Mouse (Mus musculus) heart, embryonic 10.5 days (tissue): Measurements from ENCODE around the gene Phospho1. TPM values are rescaled to one million over a fixed set of nuclear protein-coding genes. Genes with fewer than 3 reads are reported as not detected.

ENCODE experiments used
- DNase-seq: peaks from one replicate; pipeline ENCODE4 v3.0.0-alpha.2; 2017; ENCODE audit warnings: low spot score
- H3K27ac ChIP-seq: fragments of 300-500 bp; sonication (generic); 2 replicates; pipeline ENCODE4 v1.5.1; 2016; ENCODE audit warnings: mild to moderate bottlenecking
- H3K27me3 ChIP-seq: fragments of 300-500 bp; sonication (generic); 2 replicates; pipeline ENCODE4 v1.6.1; 2016; ENCODE audit warnings: mild to moderate bottlenecking; ENCODE audit not compliant: poor library complexity, insufficient read depth, severe bottlenecking
- H3K36me3 ChIP-seq: fragments of 300-500 bp; sonication (generic); 2 replicates; pipeline ENCODE4 v1.6.1; 2016; ENCODE audit warnings: mild to moderate bottlenecking, moderate library complexity
- H3K4me1 ChIP-seq: fragments of 300-500 bp; sonication (generic); 2 replicates; pipeline ENCODE4 v1.6.1; 2016; ENCODE audit warnings: mild to moderate bottlenecking
- H3K4me3 ChIP-seq: fragments of 300-500 bp; sonication (generic); 2 replicates; pipeline ENCODE4 v1.5.1; 2016; ENCODE audit warnings: mild to moderate bottlenecking, moderate library complexity
- H3K9me3 ChIP-seq: fragments of 300-500 bp; sonication (generic); 2 replicates; pipeline ENCODE4 v1.6.1; 2016; ENCODE audit warnings: mild to moderate bottlenecking, moderate library complexity
- WGBS: fragments of 180-500 bp; shearing (Covaris S2); methylation state at CpG from one replicate; pipeline ENCODE4 v1.1.7; 2016; 5-methylcytosine and 5-hydroxymethylcytosine counted together
- polyA plus RNA-seq: library from polyadenylated mRNA; unstranded; fragments of >200 nt; fragmentation: Nextera tagmentation; extraction: Ambion mirVana; gene quantifications from 2 replicates; pipeline ENCODE4 v1.2.1, GENCODE M21; 2016

Phospho1 gene
- polyA plus RNA-seq, 1 experiment from 2014 or later: 0.31 TPM

GRCm38 (mm10) chr11:95838999-95839868, 14.9 kb downstream of the Phospho1 start:
- peak overlapping the region; percentile 56 for H3K4me3 ChIP-seq
- no peak for DNase-seq
- peaks cover 65% of the 10 kb centered on the region for H3K4me1 ChIP-seq
- H3K36me3 ChIP-seq: peaks cover 4% of the 10 kb centered on the region; the same call in 1 of the 2 replicates
- H3K27me3 ChIP-seq: peaks cover 60% of the 10 kb centered on the region
- H3K27ac ChIP-seq: peak overlapping the region; percentile 4; the same call in 1 of the 2 replicates
- 63% methylated on average over 8 of the region's 8 CpGs for WGBS
- H3K9me3 ChIP-seq: no peaks in the 10 kb centered on the region

- Histone ChIP-seq H3K27ac (peak overlapping the region; percentile 63), H3K9me3 (no peaks in the 10 kb centered on the region), H3K27me3 (peaks cover 44% of the 10 kb centered on the region), H3K4me3 (peak overlapping the region; percentile 56), H3K4me1 (peaks cover 53% of the 10 kb centered on the region), H3K36me3 (peaks cover 4% of the 10 kb centered on the region; the same call in 1 of the 2 replicates)
- WGBS: 55% methylated on average over 5 of the region's 5 CpGs
- no peak for DNase-seq
These were observed 16.6 kb downstream of the Phospho1 start for GRCm38 (mm10) chr11:95840694-95841497.

- no peaks in the 10 kb centered on the region for H3K9me3 ChIP-seq
- peaks cover 1% of the 10 kb centered on the region; the same call in 1 of the 2 replicates for H3K36me3 ChIP-seq
- peaks cover 39% of the 10 kb centered on the region for H3K27me3 ChIP-seq
- H3K4me3 ChIP-seq: peak overlapping the region; percentile 56
- H3K27ac ChIP-seq: peak overlapping the region; percentile 63
- WGBS: 47% methylated on average over 10 of the region's 10 CpGs
- no peak for DNase-seq
- H3K4me1 ChIP-seq: peaks cover 47% of the 10 kb centered on the region
These were observed 17.2 kb downstream of the Phospho1 start for GRCm38 (mm10) chr11:95841498-95841830.

GRCm38 (mm10) chr11:95842074-95842681, 17.9 kb downstream of the Phospho1 start, which contains the start of gene Abi3:
Gene Abi3 (minus strand): TSS chr11:95842476.
- peaks cover 40% of the 10 kb centered on the region for H3K4me1 ChIP-seq
- no peak for DNase-seq
- H3K4me3 ChIP-seq: peak within 1 kb of the TSS; percentile 56
- peaks cover 39% of the 10 kb centered on the region for H3K27me3 ChIP-seq
- 10% methylated on average over 11 of the region's 11 CpGs for WGBS
- peak within 1 kb of the TSS; percentile 63 for H3K27ac ChIP-seq
- H3K36me3 ChIP-seq: no peaks in the 10 kb centered on the region
- no peaks in the 10 kb centered on the region for H3K9me3 ChIP-seq

- WGBS: 44% methylated on average over 5 of the region's 5 CpGs
- Histone ChIP-seq H3K27me3 (peaks cover 39% of the 10 kb centered on the region), H3K27ac (peak overlapping the region; percentile 63), H3K4me1 (peaks cover 32% of the 10 kb centered on the region), H3K36me3 (no peaks in the 10 kb centered on the region), H3K4me3 (peak overlapping the region; percentile 56), H3K9me3 (no peaks in the 10 kb centered on the region)
- no peak for DNase-seq
These were observed 18.7 kb downstream of the Phospho1 start for GRCm38 (mm10) chr11:95842953-95843352.

GRCm38 (mm10) chr11:95843421-95843950, 19.2 kb downstream of the Phospho1 start:
- DNase-seq: no peak
- H3K9me3 ChIP-seq: no peaks in the 10 kb centered on the region
- H3K27me3 ChIP-seq: peaks cover 39% of the 10 kb centered on the region
- peak overlapping the region; percentile 56 for H3K4me3 ChIP-seq
- H3K4me1 ChIP-seq: peaks cover 28% of the 10 kb centered on the region
- H3K36me3 ChIP-seq: no peaks in the 10 kb centered on the region
- 48% methylated on average over 6 of the region's 6 CpGs for WGBS
- H3K27ac ChIP-seq: peak overlapping the region; percentile 63

GRCm38 (mm10) chr11:95844935-95845334, 20.6 kb downstream of the Phospho1 start:
- no peak overlapping the region for H3K27ac ChIP-seq
- H3K4me3 ChIP-seq: peak overlapping the region; percentile 56
- no peaks in the 10 kb centered on the region for H3K9me3 ChIP-seq
- H3K4me1 ChIP-seq: peaks cover 27% of the 10 kb centered on the region
- 56% methylated on average over 4 of the region's 4 CpGs for WGBS
- H3K27me3 ChIP-seq: peaks cover 39% of the 10 kb centered on the region
- no peak for DNase-seq
- H3K36me3 ChIP-seq: no peaks in the 10 kb centered on the region

- 77% methylated on average over 2 of the region's 2 CpGs for WGBS
- Histone ChIP-seq H3K36me3 (no peaks in the 10 kb centered on the region), H3K4me3 (no peak overlapping the region), H3K4me1 (no peaks in the 10 kb centered on the region), H3K9me3 (no peaks in the 10 kb centered on the region), H3K27ac (no peak overlapping the region), H3K27me3 (peaks cover 8% of the 10 kb centered on the region; the same call in 1 of the 2 replicates)
- DNase-seq: no peak
These were observed 26.6 kb downstream of the Phospho1 start for GRCm38 (mm10) chr11:95850898-95851297.

GRCm38 (mm10) chr11:95853684-95854083, 29.4 kb downstream of the Phospho1 start:
- H3K36me3 ChIP-seq: no peaks in the 10 kb centered on the region
- peaks cover 9% of the 10 kb centered on the region; the same call in 1 of the 2 replicates for H3K4me1 ChIP-seq
- H3K4me3 ChIP-seq: no peak overlapping the region
- WGBS: 50% methylated on average over 5 of the region's 5 CpGs
- H3K27me3 ChIP-seq: peaks cover 8% of the 10 kb centered on the region; the same call in 1 of the 2 replicates
- no peak for DNase-seq
- no peak overlapping the region for H3K27ac ChIP-seq
- H3K9me3 ChIP-seq: no peaks in the 10 kb centered on the region

GRCm38 (mm10) chr11:95857306-95857705, 33.0 kb downstream of the Phospho1 start:
- Histone ChIP-seq H3K9me3 (no peaks in the 10 kb centered on the region), H3K27ac (no peak overlapping the region), H3K27me3 (0 out of 2 replicates have a peak, but pooled peaks cover 1% of the 10 kb centered on the region), H3K36me3 (no peaks in the 10 kb centered on the region), H3K4me1 (peaks cover 16% of the 10 kb centered on the region), H3K4me3 (no peak overlapping the region)
- WGBS: 73% methylated on average over 4 of the region's 4 CpGs
- DNase-seq: no peak

GRCm38 (mm10) chr11:95857716-95858527, 33.6 kb downstream of the Phospho1 start:
- Histone ChIP-seq H3K4me3 (peak overlapping the region; percentile 76), H3K9me3 (no peaks in the 10 kb centered on the region), H3K36me3 (no peaks in the 10 kb centered on the region), H3K27ac (peak overlapping the region; percentile 86), H3K4me1 (peaks cover 16% of the 10 kb centered on the region), H3K27me3 (no peaks in the 10 kb centered on the region)
- DNase-seq: no peak
- 25% methylated on average over 21 of the region's 21 CpGs for WGBS
